27 mouse cellular contexts compared by ENCODE assay signal in genomic region chr6:54643181-54643580, GRCm38 (mm10). TPM values are rescaled to one million over a fixed set of nuclear protein-coding genes. Genes with fewer than 3 reads are reported as not detected.
DNase-seq lines count a peak whose midpoint lies in the region; ATAC-seq and TF ChIP-seq lines count a peak whose summit lies in the region.
"Had no signal": no experiment of that assay in that cellular context is flagged by ENCODE, and none has a peak within 500 bp of the region (broad histone marks: within the 10 kb centered on the region; RNA-seq: fewer than 3 reads in every experiment).

No protein-coding gene starts in this region.

- H3K4me1 ChIP-seq in embryonic facial prominence, embryonic 14.5 days (ENCODE audit: control insufficient read depth, insufficient read depth, low read length) = no peaks in the 10 kb centered on the region
- H3K4me1 ChIP-seq in embryonic facial prominence, embryonic 10.5 days = no peaks in the 10 kb centered on the region
- H3K4me1 ChIP-seq in liver, embryonic 11.5 days (replicated peaks; ENCODE audit: control insufficient read depth, insufficient read depth, low read length) = no peaks in the 10 kb centered on the region
- H3K4me1 ChIP-seq in liver, embryonic 14.5 days (replicated peaks; ENCODE audit: control insufficient read depth in 2 of 2, insufficient read depth in 2 of 2, low read length in 1 of 2) = no peaks in the 10 kb centered on the region
- H3K4me1 ChIP-seq: embryonic facial prominence, embryonic 15.5 days; hindbrain, embryonic 13.5 days had no signal

- no peak overlapping the region for H3K9ac ChIP-seq in embryonic facial prominence, embryonic 14.5 days (ENCODE audit: low read depth, low read length)
- H3K9ac ChIP-seq in liver, embryonic 11.5 days (ENCODE audit: low read depth, low read length) = no peak overlapping the region
- H3K9ac ChIP-seq in liver, embryonic 14.5 days (replicated peaks) = no peak overlapping the region
- H3K9ac ChIP-seq: embryonic facial prominence, embryonic 15.5 days; forebrain, postnatal 0 days; heart, embryonic 13.5 days; hindbrain, embryonic 13.5 days had no signal

- no peaks in the 10 kb centered on the region for H3K27me3 ChIP-seq in embryonic facial prominence, embryonic 14.5 days (replicated peaks; ENCODE audit: control insufficient read depth, insufficient read depth, low read length)
- H3K27me3 ChIP-seq in embryonic facial prominence, embryonic 10.5 days (replicated peaks; ENCODE audit: low read depth, poor library complexity, severe bottlenecking) = no peaks in the 10 kb centered on the region
- no peaks in the 10 kb centered on the region for H3K27me3 ChIP-seq in liver, embryonic 11.5 days (replicated peaks; ENCODE audit: control insufficient read depth, insufficient read depth, low read length)
- H3K27me3 ChIP-seq in liver, embryonic 14.5 days (ENCODE audit: control insufficient read depth, insufficient read depth, low read length) = no peaks in the 10 kb centered on the region
- H3K27me3 ChIP-seq: embryonic facial prominence, embryonic 15.5 days; heart, embryonic 13.5 days; hindbrain, embryonic 13.5 days; Patski had no signal

- H3K9me3 ChIP-seq in embryonic facial prominence, embryonic 14.5 days (ENCODE audit: control insufficient read depth, low read length) = no peaks in the 10 kb centered on the region
- no peaks in the 10 kb centered on the region for H3K9me3 ChIP-seq in embryonic facial prominence, embryonic 10.5 days
- H3K9me3 ChIP-seq in liver, embryonic 11.5 days (ENCODE audit: control insufficient read depth, low read length) = no peaks in the 10 kb centered on the region
- H3K9me3 ChIP-seq in liver, embryonic 14.5 days (ENCODE audit: control insufficient read depth, low read length) = no peaks in the 10 kb centered on the region
- H3K9me3 ChIP-seq: embryonic facial prominence, embryonic 15.5 days; heart, embryonic 10.5 days; heart, embryonic 13.5 days; hindbrain, embryonic 10.5 days; hindbrain, embryonic 13.5 days had no signal

- TF ChIP-seq EP300 in liver, embryonic 14.5 days (IDR thresholded peaks at IDR 0.05; ENCODE audit: low read depth) = no peak

- 89% methylated on average over 4 of the region's 4 CpGs for WGBS in embryonic facial prominence, embryonic 14.5 days
- 91% methylated on average over 4 of the region's 4 CpGs for WGBS in embryonic facial prominence, embryonic 10.5 days
- 51% methylated on average over 4 of the region's 4 CpGs for WGBS in liver, embryonic 11.5 days
- WGBS in liver, embryonic 14.5 days (ENCODE audit: insufficient replicate concordance) = 33% methylated on average over 4 of the region's 4 CpGs

- intact Hi-C loops in heart, postnatal 10 days (cut with DNase I) = no loop called here

- ATAC-seq in embryonic facial prominence, embryonic 14.5 days (ENCODE audit: low read depth) = no peak
- ATAC-seq in liver, embryonic 11.5 days (replicated peaks; ENCODE audit: low FRiP score) = peak; percentile 39; the same call in 1 of the 2 replicates
- 0 out of 2 replicates have a peak, but pooled peaks have one; percentile 41 for ATAC-seq in liver, embryonic 14.5 days (ENCODE audit: insufficient read depth)
- peak; percentile 86 for ATAC-seq in megakaryocyte-erythroid progenitor cell, adult 5-6 weeks (replicated peaks; ENCODE audit: low FRiP score, low TSS enrichment, poor library complexity, severe bottlenecking)
- ATAC-seq: forebrain, embryonic 14.5 days; forebrain, postnatal 0 days; hindbrain, embryonic 16.5 days; Patski had no signal

- H3K36me3 ChIP-seq in embryonic facial prominence, embryonic 14.5 days (ENCODE audit: control insufficient read depth, insufficient read depth, low read length) = peaks cover 20% of the 10 kb centered on the region
- peaks cover 23% of the 10 kb centered on the region; the same call in 1 of the 2 replicates for H3K36me3 ChIP-seq in embryonic facial prominence, embryonic 10.5 days (replicated peaks)
- H3K36me3 ChIP-seq in liver, embryonic 11.5 days (ENCODE audit: control insufficient read depth, insufficient read depth, low read length) = 0 out of 2 replicates have a peak, but pooled peaks cover 2% of the 10 kb centered on the region
- no peaks in the 10 kb centered on the region for H3K36me3 ChIP-seq in liver, embryonic 14.5 days (replicated peaks; ENCODE audit: control insufficient read depth, insufficient read depth, low read depth)

- peak; percentile 16 for DNase-seq in embryonic facial prominence, embryonic 14.5 days (ENCODE audit: low spot score)
- no peak for DNase-seq in embryonic facial prominence, embryonic 10.5 days (ENCODE audit: low spot score)
- DNase-seq in liver, embryonic 11.5 days (ENCODE audit: low spot score) = no peak
- DNase-seq in liver (no peak), adipocyte (ENCODE audit: low spot score) (no peak)
- no peak for DNase-seq in liver, embryonic 14.5 days (ENCODE audit: low read depth in 3 of 3, low spot score in 3 of 3)
- DNase-seq in heart, postnatal 10 days = no peak
- DNase-seq: adrenal gland, adult 2 months; adrenal gland, postnatal 25 days; cerebellum, adult 11-12 months; cerebellum, adult 8-10 months; cerebellum, postnatal 36 days; embryo, embryonic 11 days; forebrain, postnatal 0 days; gastrocnemius, adult 2 months; gastrocnemius, postnatal 14 days; heart, adult 18-20 months; heart, postnatal 36 days had no signal

- no peak for TF ChIP-seq CTCF in liver, embryonic 14.5 days (IDR thresholded peaks at IDR 0.05; ENCODE audit: low read depth)

- no peak overlapping the region for H3K27ac ChIP-seq in embryonic facial prominence, embryonic 14.5 days (replicated peaks; ENCODE audit: low read depth, low read length)
- no peak overlapping the region for H3K27ac ChIP-seq in embryonic facial prominence, embryonic 10.5 days (replicated peaks)
- no peak overlapping the region for H3K27ac ChIP-seq in liver, embryonic 11.5 days (ENCODE audit: low read depth, low read length)
- no peak overlapping the region for H3K27ac ChIP-seq in liver, embryonic 14.5 days
- H3K27ac ChIP-seq: embryonic facial prominence, embryonic 15.5 days; gastrocnemius, adult 2 months; heart, embryonic 10.5 days; heart, embryonic 13.5 days; hindbrain, embryonic 10.5 days; hindbrain, embryonic 13.5 days had no signal

- no peak overlapping the region for H3K4me3 ChIP-seq in embryonic facial prominence, embryonic 14.5 days (ENCODE audit: low read depth, low read length)
- no peak overlapping the region for H3K4me3 ChIP-seq in embryonic facial prominence, embryonic 10.5 days
- H3K4me3 ChIP-seq in liver, embryonic 11.5 days (ENCODE audit: low read depth, low read length) = no peak overlapping the region
- H3K4me3 ChIP-seq in liver, embryonic 14.5 days (ENCODE audit: insufficient read depth in 1 of 2, low read depth in 2 of 2, low read length in 2 of 2) = no peak overlapping the region
- H3K4me3 ChIP-seq: embryonic facial prominence, embryonic 15.5 days; gastrocnemius, adult 2 months; heart, embryonic 10.5 days; heart, embryonic 13.5 days; hindbrain, embryonic 10.5 days; hindbrain, embryonic 13.5 days had no signal

- no peak overlapping the region for H3K4me2 ChIP-seq in embryonic facial prominence, embryonic 14.5 days (ENCODE audit: low read depth, low read length)
- H3K4me2 ChIP-seq in liver, embryonic 11.5 days = no peak overlapping the region
- no peak overlapping the region for H3K4me2 ChIP-seq in liver, embryonic 14.5 days (ENCODE audit: low read depth)
- H3K4me2 ChIP-seq: embryonic facial prominence, embryonic 15.5 days; heart, embryonic 13.5 days; hindbrain, embryonic 13.5 days had no signal

RNA-seq across cellular contexts. Expression of gene Mturn, which starts 38.2 kb away (rescaled TPM):
- 17.9 and 18.0 TPM in 2 replicates for polyA plus RNA-seq in embryonic facial prominence, embryonic 14.5 days (2014; fragmentation: Nextera tagmentation; extraction: Ambion mirVana)
- polyA plus RNA-seq in embryonic facial prominence, embryonic 10.5 days (2016; fragmentation: Nextera tagmentation; extraction: Ambion mirVana) = 8.6 and 9.1 TPM in 2 replicates
- 1.4 and 1.8 TPM in 2 replicates for polyA plus RNA-seq in liver, embryonic 11.5 days (2014; fragmentation: Nextera tagmentation; extraction: Ambion mirVana)
- 0.26 and 0.47 TPM in 2 replicates for polyA plus RNA-seq in liver, embryonic 14.5 days (2012; rRNA removed)
- polyA plus RNA-seq in liver, embryonic 14.5 days (2014; fragmentation: Nextera tagmentation; extraction: Ambion mirVana) = 0.75 and 0.81 TPM in 2 replicates
- 2.0 and 2.1 TPM in 2 replicates for total RNA-seq in megakaryocyte-erythroid progenitor cell, adult 5-6 weeks (2014; fragmentation: Nextera tagmentation)
- total RNA-seq in megakaryocyte-erythroid progenitor cell, adult 5-6 weeks (2017) = 0.57 and 1.9 TPM in 2 replicates
- 10 to 100 TPM; 12.1 to 12.7 TPM for total RNA-seq in heart, postnatal 10 days (2021)

RNA-seq across cellular contexts. Expression of gene Fkbp14, which starts 46.1 kb away (rescaled TPM):
- 74.6 and 81.1 TPM in 2 replicates for polyA plus RNA-seq in embryonic facial prominence, embryonic 14.5 days (2014; fragmentation: Nextera tagmentation; extraction: Ambion mirVana)
- 11.1 and 11.2 TPM in 2 replicates for polyA plus RNA-seq in embryonic facial prominence, embryonic 10.5 days (2016; fragmentation: Nextera tagmentation; extraction: Ambion mirVana)
- polyA plus RNA-seq in liver, embryonic 11.5 days (2014; fragmentation: Nextera tagmentation; extraction: Ambion mirVana) = 11.0 and 11.9 TPM in 2 replicates
- 2.5 and 3.5 TPM in 2 replicates for polyA plus RNA-seq in liver, embryonic 14.5 days (2012; rRNA removed)
- 3.7 and 4.0 TPM in 2 replicates for polyA plus RNA-seq in liver, embryonic 14.5 days (2014; fragmentation: Nextera tagmentation; extraction: Ambion mirVana)
- total RNA-seq in megakaryocyte-erythroid progenitor cell, adult 5-6 weeks (2014; fragmentation: Nextera tagmentation) = 2.9 and 6.3 TPM in 2 replicates
- 1.5 and 2.1 TPM in 2 replicates for total RNA-seq in megakaryocyte-erythroid progenitor cell, adult 5-6 weeks (2017)
- total RNA-seq in heart, postnatal 10 days (2021) = 10 to 100 TPM; 15.1 to 17.0 TPM

RNA-seq across cellular contexts. Expression of gene Plekha8, which starts 48.3 kb away (rescaled TPM):
- polyA plus RNA-seq in embryonic facial prominence, embryonic 14.5 days (2014; fragmentation: Nextera tagmentation; extraction: Ambion mirVana) = 10.1 and 11.1 TPM in 2 replicates
- 17.6 and 18.2 TPM in 2 replicates for polyA plus RNA-seq in embryonic facial prominence, embryonic 10.5 days (2016; fragmentation: Nextera tagmentation; extraction: Ambion mirVana)
- 7.9 and 9.7 TPM in 2 replicates for polyA plus RNA-seq in liver, embryonic 11.5 days (2014; fragmentation: Nextera tagmentation; extraction: Ambion mirVana)
- polyA plus RNA-seq in liver, embryonic 14.5 days (2012; rRNA removed) = 1.2 and 1.7 TPM in 2 replicates
- 2.6 and 3.7 TPM in 2 replicates for polyA plus RNA-seq in liver, embryonic 14.5 days (2014; fragmentation: Nextera tagmentation; extraction: Ambion mirVana)
- total RNA-seq in megakaryocyte-erythroid progenitor cell, adult 5-6 weeks (2014; fragmentation: Nextera tagmentation) = 3.1 and 4.2 TPM in 2 replicates
- total RNA-seq in megakaryocyte-erythroid progenitor cell, adult 5-6 weeks (2017) = 3.2 and 5.3 TPM in 2 replicates
- 10 to 100 TPM; 12.4 to 12.9 TPM for total RNA-seq in heart, postnatal 10 days (2021)
